Mouse (Mus musculus): ENCODE measurements around the gene Tor2a. TPM values are rescaled to one million over a fixed set of nuclear protein-coding genes. Genes with fewer than 3 reads are reported as not detected.
A peak's percentile ranks its signal among the peaks of the same experiment; 100 is the strongest.

The Tor2a gene
- total and polyA plus RNA-seq, 3 experiments, result 33.3 to 53.8 (median 41.4) TPM

DNA sequence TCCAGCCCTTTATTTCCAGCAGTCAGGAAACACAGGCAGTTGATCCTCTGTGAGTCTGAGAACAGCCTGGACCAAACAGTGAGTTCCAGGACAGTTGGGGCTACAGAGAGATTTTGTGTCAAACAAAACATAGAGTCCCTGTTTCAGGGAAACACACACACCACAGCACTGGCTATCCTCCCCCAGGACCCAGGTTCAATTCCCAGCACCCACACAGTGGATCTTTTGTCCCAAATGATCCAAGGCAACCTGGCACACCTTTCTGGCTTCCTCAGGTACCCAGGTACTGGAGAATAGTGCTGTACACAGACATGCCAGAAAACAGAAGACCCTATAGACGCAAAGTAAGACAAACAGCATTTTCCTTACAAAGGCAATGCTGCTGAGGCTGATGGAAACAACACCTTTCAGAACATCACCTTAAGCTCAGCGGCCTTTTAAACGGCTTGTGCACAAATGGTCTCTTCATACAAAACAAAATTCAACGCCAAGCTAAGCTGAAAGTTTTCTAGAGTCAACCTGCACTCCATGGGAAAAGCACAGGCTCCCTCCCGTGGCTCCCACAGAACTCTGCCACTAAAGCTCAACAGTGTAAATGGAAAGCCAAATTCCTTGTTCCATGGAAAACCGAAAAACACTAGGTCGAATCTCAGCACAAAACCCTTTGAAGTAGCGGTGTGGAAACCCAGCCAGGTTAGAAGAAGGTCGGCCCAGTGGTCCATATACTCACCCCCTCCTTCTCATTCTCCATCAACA, 45.6 kb upstream of the Tor2a start:
- H3K27ac ChIP-seq (ENCODE audit: insufficient read depth, low read depth), result peak overlapping the region; percentile 3; the same call in 1 of the 2 replicates
- peak overlapping the region; percentile 81 for H3K4me2 ChIP-seq (ENCODE audit: insufficient read depth, low read depth, poor library complexity, severe bottlenecking)
- H3K36me3 ChIP-seq (replicated peaks in 1 of 2; ENCODE audit: control insufficient read depth in 1 of 2, insufficient read depth in 1 of 2, low read length in 1 of 2), result peaks cover 37 to 47% of the 10 kb centered on the region in 2 experiments
- H3K9ac ChIP-seq (ENCODE audit: insufficient read depth, low read depth), result peak overlapping the region; percentile 82
- H3K9me3 ChIP-seq (replicated peaks; ENCODE audit: low read length), result peaks cover under 1% of the 10 kb centered on the region
- no peak for DNase-seq (ENCODE audit: extremely low read depth)
- TF ChIP-seq MYC (IDR thresholded peaks at IDR 0.05; ENCODE audit: low read depth, low read length), result no peak
- no peak for TF ChIP-seq RAD21 (IDR thresholded peaks at IDR 0.05; ENCODE audit: low read depth, low read length)
- 0 out of 2 replicates have a peak, but pooled peaks have one; percentile 9 for TF ChIP-seq SIN3A (IDR thresholded peaks at IDR 0.05; ENCODE audit: low read length)
- H3K27me3 ChIP-seq (replicated peaks), result no peaks in the 10 kb centered on the region
- dilution Hi-C loops (cut with MboI; ENCODE audit: extremely low pct_ligation_motif_present, extremely low pct_unique_long_range_greater_than_20kb, low sequenced_read_pairs) (no loop called here), in situ Hi-C loops (cut with MboI; ENCODE audit: low pct_ligation_motif_present, low pct_unique_long_range_greater_than_20kb, low sequenced_read_pairs) (loop anchor here (5.0 kb wide), 1 partner anchor 46 kb away; the partner anchor contains the start of gene Tor2a)
- peaks cover 52% of the 10 kb centered on the region for H3K79me2 ChIP-seq (replicated peaks; ENCODE audit: control insufficient read depth, extremely low read depth, insufficient read depth, poor library complexity, severe bottlenecking)
- H3K4me1 ChIP-seq (ENCODE audit: control insufficient read depth in 1 of 2, insufficient read depth in 2 of 2), result peaks cover 27 to 48% of the 10 kb centered on the region in 2 experiments
- H3K4me3 ChIP-seq (replicated peaks in 1 of 3; ENCODE audit: low read depth in 2 of 3, low read length in 2 of 3, poor library complexity in 1 of 3), result peak overlapping the region; percentile 82 to 87 (median 84)

DNA sequence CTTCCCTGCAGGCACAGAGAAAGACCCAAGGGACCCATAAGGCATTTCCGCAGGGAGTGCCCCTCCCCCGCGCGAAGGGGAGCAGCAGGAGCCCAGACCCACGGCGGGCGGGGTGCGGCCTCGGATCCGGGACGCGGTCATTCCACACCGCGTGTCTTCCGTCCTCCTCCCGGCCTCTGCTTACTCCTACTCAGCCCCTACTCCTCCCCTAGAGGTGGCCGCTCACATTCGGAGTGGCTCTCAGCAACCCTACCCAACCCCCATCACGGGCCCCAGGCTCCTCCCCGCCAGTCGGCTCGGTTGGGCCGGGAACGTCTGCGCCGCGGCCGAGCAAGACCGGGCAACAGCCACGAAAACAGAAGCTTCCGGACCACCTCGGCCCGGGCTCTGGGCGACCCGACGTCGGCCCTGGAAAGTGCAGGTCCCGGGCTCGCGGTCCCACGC, 44.9 kb upstream of the Tor2a start:
- peak overlapping the region; percentile 82 for H3K9ac ChIP-seq (ENCODE audit: insufficient read depth, low read depth)
- H3K4me3 ChIP-seq (replicated peaks in 1 of 3; ENCODE audit: low read depth in 2 of 3, low read length in 2 of 3, poor library complexity in 1 of 3), result peak overlapping the region; percentile 82 to 87 (median 84)
- H3K27ac ChIP-seq (ENCODE audit: insufficient read depth, low read depth), result peak overlapping the region; percentile 77
- TF ChIP-seq CHD2 (IDR thresholded peaks at IDR 0.05; ENCODE audit: low read length), result peak; percentile 83
- no peak for TF ChIP-seq MEF2A (IDR thresholded peaks at IDR 0.05; ENCODE audit: borderline replicate concordance, low read depth, low read length)
- peak; percentile 37; the same call in 1 of the 2 replicates for TF ChIP-seq UBTF (IDR thresholded peaks at IDR 0.05; ENCODE audit: low read depth, low read length)
- no peak for TF ChIP-seq RCOR1 (conservative IDR thresholded peaks at IDR 0.05; ENCODE audit: low read depth, low read length)
- 0 out of 2 replicates have a peak, but pooled peaks have one; percentile 9 for TF ChIP-seq MAX (IDR thresholded peaks at IDR 0.05; ENCODE audit: low read length)
- TF ChIP-seq EP300 (IDR thresholded peaks at IDR 0.05; ENCODE audit: low read length), result no peak
- TF ChIP-seq ZKSCAN1 (IDR thresholded peaks at IDR 0.05; ENCODE audit: borderline replicate concordance, low read depth, low read length), result no peak
- no peak for TF ChIP-seq JUN (IDR thresholded peaks at IDR 0.05; ENCODE audit: insufficient read depth, low read depth, low read length)
- no peak for TF ChIP-seq ELF1 (IDR thresholded peaks at IDR 0.05; ENCODE audit: low read depth, low read length)
- peak; percentile 47; the same call in 1 of the 2 replicates for TF ChIP-seq MYC (IDR thresholded peaks at IDR 0.05; ENCODE audit: low read depth, low read length)
- TF ChIP-seq SMC3 (IDR thresholded peaks at IDR 0.05; ENCODE audit: low read depth, low read length), result no peak
- TF ChIP-seq MAFK (IDR thresholded peaks at IDR 0.05; ENCODE audit: insufficient replicate concordance, low read length), result no peak
- no peak for TF ChIP-seq NELFE (IDR thresholded peaks at IDR 0.05; ENCODE audit: low read depth, low read length)
- 0 out of 2 replicates have a peak, but pooled peaks have one; percentile 15 for TF ChIP-seq BHLHE40 (IDR thresholded peaks at IDR 0.05; ENCODE audit: low read depth, low read length)
- TF ChIP-seq MXI1 (IDR thresholded peaks at IDR 0.05; ENCODE audit: low read depth, low read length), result no peak
- TF ChIP-seq USF2 (conservative IDR thresholded peaks at IDR 0.05; ENCODE audit: low read depth, low read length), result no peak
- TF ChIP-seq MAZ (IDR thresholded peaks at IDR 0.05; ENCODE audit: low read depth, low read length), result peak; percentile 48; the same call in 1 of the 2 replicates
- no peak for TF ChIP-seq RAD21 (IDR thresholded peaks at IDR 0.05; ENCODE audit: low read depth, low read length)
- TF ChIP-seq SIN3A (IDR thresholded peaks at IDR 0.05; ENCODE audit: low read length), result no peak; the same call in 1 of the 2 replicates
- no peak for TF ChIP-seq CTCF (conservative IDR thresholded peaks at IDR 0.05 in 1 of 2, IDR thresholded peaks at IDR 0.05 in 1 of 2; ENCODE audit: low read depth in 2 of 2, low read length in 2 of 2)
- no peak for TF ChIP-seq USF1 (IDR thresholded peaks at IDR 0.05; ENCODE audit: low read depth, low read length)
- dilution Hi-C loops (cut with MboI; ENCODE audit: extremely low pct_ligation_motif_present, extremely low pct_unique_long_range_greater_than_20kb, low sequenced_read_pairs) (no loop called here), in situ Hi-C loops (cut with MboI; ENCODE audit: low pct_ligation_motif_present, low pct_unique_long_range_greater_than_20kb, low sequenced_read_pairs) (loop anchor here (5.0 kb wide), 1 partner anchor 45 kb away; the partner anchor contains the start of gene Tor2a)
- DNase-seq (ENCODE audit: extremely low read depth), result peak; percentile 74
- H3K79me2 ChIP-seq (replicated peaks; ENCODE audit: control insufficient read depth, extremely low read depth, insufficient read depth, poor library complexity, severe bottlenecking), result peaks cover 49% of the 10 kb centered on the region
- H3K36me3 ChIP-seq (replicated peaks in 1 of 2; ENCODE audit: control insufficient read depth in 1 of 2, insufficient read depth in 1 of 2, low read length in 1 of 2), result peaks cover 31 to 40% of the 10 kb centered on the region in 2 experiments
- H3K4me2 ChIP-seq (ENCODE audit: insufficient read depth, low read depth, poor library complexity, severe bottlenecking), result peak overlapping the region; percentile 81
- peaks cover 27 to 48% of the 10 kb centered on the region in 2 experiments for H3K4me1 ChIP-seq (ENCODE audit: control insufficient read depth in 1 of 2, insufficient read depth in 2 of 2)
- peaks cover 6% of the 10 kb centered on the region for H3K9me3 ChIP-seq (replicated peaks; ENCODE audit: low read length)
- H3K27me3 ChIP-seq (replicated peaks), result no peaks in the 10 kb centered on the region

Measured in CH12.LX (cell line).